Mouse (Mus musculus): ENCODE results near the gene Kat2b.

DNA sequence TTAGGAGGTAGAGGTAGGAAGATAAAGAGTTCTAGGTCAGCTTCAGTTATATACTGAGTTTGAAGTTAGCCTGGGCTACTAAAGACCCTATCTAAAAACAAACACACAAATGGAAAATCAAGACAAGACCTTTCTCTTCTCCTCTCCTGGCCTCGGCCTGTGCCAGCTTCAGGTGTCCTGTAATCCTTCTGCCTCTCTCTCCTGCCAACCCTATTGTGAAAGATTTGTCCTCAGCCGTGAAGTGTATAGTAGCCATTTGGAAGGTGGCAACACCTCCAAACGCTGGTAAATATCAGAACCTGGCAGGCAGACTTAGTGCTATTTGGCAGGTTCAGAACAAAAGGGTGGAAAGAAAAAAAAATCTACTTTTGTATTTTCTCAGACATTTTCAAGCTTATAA is 13.6 kb downstream of the Kat2b start:
- TF ChIP-seq MAFK (IDR thresholded peaks at IDR 0.05; ENCODE audit: insufficient read depth, low read depth, low read length) (no peak), ZC3H11A (IDR thresholded peaks at IDR 0.05; ENCODE audit: borderline replicate concordance, low read depth, low read length) (no peak), ZNF384 (IDR thresholded peaks at IDR 0.05; ENCODE audit: low read depth, low read length) (no peak), HCFC1 (IDR thresholded peaks at IDR 0.05; ENCODE audit: borderline replicate concordance, insufficient read depth, low read length) (no peak), CHD2 (IDR thresholded peaks at IDR 0.05; ENCODE audit: low read depth, low read length) (no peak)
